Mouse (Mus musculus) MEL (cell line): ENCODE data around the gene Hspa5.
"Not testable (repeated sequence)": the region's sequence is repeated elsewhere in the genome, so short reads cannot be mapped to it uniquely, and the experiment has no call there.

Experiments used
- BHLHE40 ChIP-seq: IDR thresholded peaks from 2 replicates; pipeline ENCODE4 v1.6.1; 2012; ENCODE audit warnings: low read depth, mild to moderate bottlenecking, inconsistent platforms, low read length, improper control_type of control experiment, borderline replicate concordance
- CTCF ChIP-seq, 3 experiments: IDR thresholded peaks in 2 of 3; conservative IDR thresholded peaks in 1 of 3; 2 replicates each; pipeline ENCODE4 v1.5.1; 2011 to 2012; ENCODE audit warnings: low read length in 3 of 3, low read depth in 2 of 3, mild to moderate bottlenecking in 2 of 3, improper control_type of control experiment in 1 of 3, inconsistent platforms in 1 of 3, mixed read lengths in 1 of 3, moderate library complexity in 1 of 3; ENCODE audit not compliant: control insufficient read depth in 1 of 3, insufficient read depth in 1 of 3, poor library complexity in 1 of 3, severe bottlenecking in 1 of 3
- EP300 ChIP-seq, 2 experiments: IDR thresholded peaks; 2 replicates each; pipeline ENCODE4 v1.6.1; 2011; ENCODE audit warnings: improper control_type of control experiment in 2 of 2, low read length in 2 of 2, low read depth in 1 of 2, mild to moderate bottlenecking in 1 of 2
- ETS1 ChIP-seq: IDR thresholded peaks from 2 replicates; pipeline ENCODE4 v1.6.1; 2012; ENCODE audit warnings: low read depth, mild to moderate bottlenecking, inconsistent platforms, low read length, improper control_type of control experiment, moderate library complexity
- HCFC1 ChIP-seq: IDR thresholded peaks from 2 replicates; pipeline ENCODE4 v1.6.1; 2012; ENCODE audit warnings: low read depth, mild to moderate bottlenecking, inconsistent platforms, low read length, improper control_type of control experiment, moderate library complexity
- MAFK ChIP-seq: IDR thresholded peaks from 2 replicates; pipeline ENCODE4 v1.6.1; 2011; ENCODE audit warnings: low read depth, mild to moderate bottlenecking, low read length, improper control_type of control experiment, borderline replicate concordance
- NELFE ChIP-seq: IDR thresholded peaks from 2 replicates; pipeline ENCODE4 v1.6.1; 2011; ENCODE audit warnings: low read depth, low read length, improper control_type of control experiment
- NRF1 ChIP-seq: IDR thresholded peaks from 2 replicates; pipeline ENCODE4 v1.6.1; 2014; ENCODE audit warnings: low read depth, mild to moderate bottlenecking, inconsistent platforms, low read length, improper control_type of control experiment, moderate library complexity; ENCODE audit not compliant: poor library complexity, insufficient read depth, severe bottlenecking
- POLR2A ChIP-seq, 2 experiments: IDR thresholded peaks; 2 replicates each; pipeline ENCODE4 v1.6.1; 2011 to 2012; ENCODE audit warnings: low read length in 2 of 2, mild to moderate bottlenecking in 2 of 2, control low read depth in 1 of 2, improper control_type of control experiment in 1 of 2, low read depth in 1 of 2, moderate library complexity in 1 of 2; ENCODE audit not compliant: control insufficient read depth in 1 of 2, insufficient read depth in 1 of 2, poor library complexity in 1 of 2
- POLR2AphosphoS2 ChIP-seq: IDR thresholded peaks from 2 replicates; pipeline ENCODE4 v1.6.1; 2011; ENCODE audit warnings: low read length, improper control_type of control experiment
- RCOR1 ChIP-seq: IDR thresholded peaks from 2 replicates; pipeline ENCODE4 v1.6.1; 2012; ENCODE audit warnings: low read depth, mild to moderate bottlenecking, inconsistent platforms, low read length, improper control_type of control experiment
- TCF12 ChIP-seq: IDR thresholded peaks from 2 replicates; pipeline ENCODE4 v1.6.1; 2014; ENCODE audit warnings: low read depth, mild to moderate bottlenecking, inconsistent platforms, low read length, improper control_type of control experiment, moderate library complexity
- UBTF ChIP-seq: IDR thresholded peaks from 2 replicates; pipeline ENCODE4 v1.6.1; 2012; ENCODE audit warnings: low read depth, mild to moderate bottlenecking, inconsistent platforms, low read length, improper control_type of control experiment, moderate library complexity, borderline replicate concordance; ENCODE audit not compliant: insufficient read depth
- USF2 ChIP-seq, 2 experiments: IDR thresholded peaks; 2 replicates each; pipeline ENCODE4 v1.6.1; 2011 to 2012; ENCODE audit warnings: improper control_type of control experiment in 2 of 2, low read length in 2 of 2, borderline replicate concordance in 1 of 2, inconsistent platforms in 1 of 2, low read depth in 1 of 2, mild to moderate bottlenecking in 1 of 2; ENCODE audit not compliant: insufficient read depth in 1 of 2

DNA sequence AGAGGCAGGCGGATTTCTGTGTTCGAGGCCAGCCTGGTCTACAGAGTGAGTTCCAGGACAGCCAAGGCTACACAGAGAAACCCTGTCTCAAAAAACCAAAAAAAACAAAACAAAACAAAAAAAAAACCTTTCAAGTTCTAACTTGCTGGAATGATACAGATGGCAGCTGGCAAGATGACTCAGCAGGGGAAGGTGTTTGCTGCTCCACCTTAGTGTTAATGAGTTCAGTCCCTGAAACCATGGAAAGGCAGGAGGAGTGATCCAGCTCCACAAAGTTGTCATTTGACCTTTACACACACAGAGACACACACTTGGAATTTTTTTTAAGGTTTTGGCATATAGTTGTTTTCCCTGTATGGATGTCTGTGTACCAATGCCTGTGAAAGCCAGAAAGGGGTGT is 44.1 kb downstream of the Hspa5 start:
- TF ChIP-seq CTCF (IDR thresholded peaks at IDR 0.05 in 2 of 3, conservative IDR thresholded peaks at IDR 0.05 in 1 of 3; ENCODE audit: control insufficient read depth in 1 of 3, insufficient read depth in 1 of 3, low read depth in 2 of 3, low read length in 3 of 3, poor library complexity in 1 of 3, severe bottlenecking in 1 of 3); POLR2A (IDR thresholded peaks at IDR 0.05; ENCODE audit: control insufficient read depth in 1 of 2, insufficient read depth in 1 of 2, low read depth in 1 of 2, low read length in 2 of 2, poor library complexity in 1 of 2); EP300 (IDR thresholded peaks at IDR 0.05; ENCODE audit: low read depth in 1 of 2, low read length in 2 of 2); NELFE; MAFK; USF2 (IDR thresholded peaks at IDR 0.05; ENCODE audit: borderline replicate concordance in 1 of 2, insufficient read depth in 1 of 2, low read depth in 1 of 2, low read length in 2 of 2); BHLHE40; ETS1; RCOR1; NRF1; UBTF; TCF12; HCFC1: not testable (repeated sequence)
- 0 out of 2 replicates have a peak, but pooled peaks have one; percentile 2 for TF ChIP-seq POLR2AphosphoS2
